Mouse (Mus musculus) thymus, adult 2 months (tissue): ENCODE results near the gene Mrps27.

Experiments
- CTCF ChIP-seq: fragments of 200-500 bp; IDR thresholded peaks from 2 replicates; pipeline ENCODE4 v1.5.1; 2012; ENCODE audit warnings: mild to moderate bottlenecking, control low read depth, low read length, moderate library complexity, borderline replicate concordance; ENCODE audit not compliant: control insufficient read depth, poor library complexity, insufficient read depth; ENCODE audit errors: extremely low read depth
- POLR2A ChIP-seq: fragments of 200-500 bp; IDR thresholded peaks from 2 replicates; pipeline ENCODE4 v1.6.1; 2012; ENCODE audit warnings: mild to moderate bottlenecking, low read length, control low read depth, moderate library complexity; ENCODE audit not compliant: control insufficient read depth, poor library complexity, insufficient read depth; ENCODE audit errors: extremely low read depth

DNA sequence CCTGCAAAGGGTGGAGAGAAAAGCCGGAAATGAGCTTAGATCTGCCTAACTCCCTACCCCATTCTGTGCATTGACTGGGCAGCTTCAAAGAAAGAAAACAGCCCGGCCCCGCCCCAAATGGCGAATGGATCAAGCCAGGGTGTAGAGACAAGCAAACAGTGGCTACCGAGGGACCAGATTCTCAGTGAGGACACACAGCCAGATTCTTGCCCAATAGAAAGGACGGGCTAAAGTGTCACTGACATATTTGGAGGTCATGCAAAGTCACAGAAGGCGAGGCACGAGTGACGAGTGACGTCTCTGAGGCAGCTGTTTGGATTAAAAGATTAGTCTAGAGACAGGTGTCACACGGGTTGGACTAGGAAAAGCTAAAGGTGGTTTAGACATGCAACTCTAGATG, 40.2 kb upstream of the Mrps27 start:
- TF ChIP-seq CTCF (no peak), POLR2A (no peak)
